Mouse (Mus musculus) splenic B cell, adult 2 months (primary cell): ENCODE results near the gene Nipsnap1.

Experiments
- DNase-seq: peaks from one replicate; pipeline ENCODE4 v3.0.0-alpha.2; 2011; ENCODE audit warnings: low read depth, low spot score
- H3K27me3 ChIP-seq: 2 replicates; pipeline ENCODE4 v1.6.1; 2012; ENCODE audit warnings: mild to moderate bottlenecking, low read length, moderate library complexity, mixed read lengths; ENCODE audit not compliant: control insufficient read depth, poor library complexity, insufficient read depth, severe bottlenecking
- H3K36me3 ChIP-seq: 2 replicates; pipeline ENCODE4 v1.6.1; 2012; ENCODE audit warnings: mild to moderate bottlenecking, low read length, moderate library complexity, mixed read lengths; ENCODE audit not compliant: control insufficient read depth, poor library complexity, insufficient read depth, severe bottlenecking

Nipsnap1 gene

DNA sequence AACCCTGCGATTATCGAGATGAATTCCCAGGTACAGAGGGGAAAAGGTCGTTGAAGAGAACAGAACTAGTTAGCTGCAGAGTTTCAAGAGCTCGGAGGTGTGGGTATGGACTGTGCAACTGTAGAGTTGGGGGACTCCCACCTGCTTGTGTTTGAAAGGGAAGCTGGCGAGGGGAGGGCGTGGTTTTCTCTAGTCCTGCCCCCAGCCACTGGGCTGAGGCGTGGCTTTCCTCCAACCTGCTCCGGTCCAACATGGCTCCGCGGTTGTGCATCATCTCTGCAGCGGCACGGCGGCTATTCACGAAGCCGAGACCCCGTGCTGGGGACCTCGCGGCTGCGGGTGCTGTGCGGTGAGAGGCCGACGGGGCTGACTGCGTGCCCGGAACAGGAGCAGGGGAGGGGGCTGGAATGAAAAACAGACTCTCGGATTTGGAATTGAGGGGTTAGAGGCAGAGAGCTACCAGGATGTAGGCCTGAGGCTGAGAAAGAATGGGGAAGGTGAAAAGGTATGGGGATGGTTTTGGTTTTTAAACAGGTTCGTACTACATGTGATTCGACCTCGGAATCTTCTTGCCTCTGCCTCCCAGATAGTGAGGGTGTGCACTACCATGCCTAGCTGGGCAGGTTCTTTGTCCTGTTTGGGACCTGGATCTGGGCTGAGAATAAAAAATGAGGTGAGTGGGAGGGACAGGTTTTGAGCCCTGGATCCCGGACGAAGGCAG lies at the start of gene Nipsnap1:
Gene Nipsnap1 (plus strand): TSS at position 197 of the 721 bp plus-strand sequence.
- Histone ChIP-seq H3K36me3 (no peaks in the 10 kb centered on the region), H3K27me3 (no peaks in the 10 kb centered on the region)
- DNase-seq, result peak; percentile 91

DNA sequence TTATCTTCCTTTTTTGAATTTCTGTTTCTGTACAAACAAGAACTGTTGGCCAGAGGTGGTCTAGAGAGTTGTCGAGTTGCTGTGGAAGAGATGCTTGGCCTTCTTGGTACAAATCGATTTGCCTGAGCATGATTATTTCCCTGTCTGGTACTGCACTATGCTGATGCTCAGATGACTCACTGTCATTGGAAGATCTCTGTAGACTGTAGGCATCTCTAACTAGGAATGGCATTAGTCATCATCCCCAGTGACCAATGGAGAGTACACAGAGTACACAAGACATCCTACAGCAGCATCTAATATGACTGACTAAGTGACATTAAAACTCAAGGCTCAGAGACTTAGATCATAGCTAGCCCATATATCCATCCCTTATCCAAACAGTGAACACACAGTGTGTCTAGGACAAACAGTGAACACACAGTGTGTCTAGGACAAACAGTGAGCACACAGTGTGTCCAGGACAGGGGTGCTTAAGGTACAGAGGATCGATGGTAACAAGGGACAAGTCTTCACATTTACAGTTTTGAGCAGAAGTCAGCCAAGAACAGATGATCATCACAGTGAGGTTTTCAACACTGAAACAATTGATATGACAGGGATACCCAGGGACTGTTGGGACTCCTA lies 47.5 kb upstream of the Nipsnap1 start:
- DNase-seq, result no peak
- no peaks in the 10 kb centered on the region for H3K36me3 ChIP-seq
- no peaks in the 10 kb centered on the region for H3K27me3 ChIP-seq

DNA sequence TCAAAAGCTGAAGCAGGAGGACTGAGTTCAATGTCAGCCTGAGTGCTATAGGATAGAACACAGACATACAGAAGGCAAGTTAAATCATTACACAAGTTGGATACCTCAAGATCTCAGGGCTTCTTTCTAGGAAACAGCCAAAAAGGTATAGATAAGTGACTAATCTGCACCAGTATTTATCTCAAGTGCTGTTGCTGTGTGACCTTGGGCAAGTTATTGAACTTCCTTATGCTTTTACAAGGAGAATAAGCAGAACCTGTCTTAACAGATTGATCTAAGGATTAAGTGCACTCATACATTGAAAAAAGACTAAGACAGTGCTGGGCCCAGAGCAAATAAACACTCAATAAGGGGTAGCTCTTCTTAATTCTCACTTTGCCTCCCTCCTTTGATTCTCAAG lies 46.4 kb upstream of the Nipsnap1 start:
- DNase-seq, result no peak
- Histone ChIP-seq H3K36me3 (no peaks in the 10 kb centered on the region), H3K27me3 (no peaks in the 10 kb centered on the region)

DNA sequence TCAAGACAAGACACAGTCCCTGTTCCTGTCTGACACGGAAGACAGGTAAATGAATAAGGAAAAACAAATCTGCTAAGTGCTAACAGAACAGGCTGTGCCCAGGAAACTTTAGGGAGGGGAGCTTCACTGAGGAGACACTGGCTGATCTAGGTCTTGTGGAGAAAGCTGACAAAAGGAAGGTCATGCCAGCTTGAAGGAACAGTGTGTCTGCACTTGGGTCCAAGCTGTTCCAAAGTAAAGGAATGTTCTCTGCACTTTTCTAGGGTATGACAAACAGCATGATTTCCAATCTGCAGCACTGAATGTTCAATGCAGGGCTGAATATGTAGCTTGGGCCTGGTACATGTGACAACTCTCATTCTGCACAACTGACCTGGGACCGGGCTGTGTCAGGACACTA lies 45.8 kb upstream of the Nipsnap1 start:
- Histone ChIP-seq H3K36me3 (no peaks in the 10 kb centered on the region), H3K27me3 (no peaks in the 10 kb centered on the region)
- no peak for DNase-seq

DNA sequence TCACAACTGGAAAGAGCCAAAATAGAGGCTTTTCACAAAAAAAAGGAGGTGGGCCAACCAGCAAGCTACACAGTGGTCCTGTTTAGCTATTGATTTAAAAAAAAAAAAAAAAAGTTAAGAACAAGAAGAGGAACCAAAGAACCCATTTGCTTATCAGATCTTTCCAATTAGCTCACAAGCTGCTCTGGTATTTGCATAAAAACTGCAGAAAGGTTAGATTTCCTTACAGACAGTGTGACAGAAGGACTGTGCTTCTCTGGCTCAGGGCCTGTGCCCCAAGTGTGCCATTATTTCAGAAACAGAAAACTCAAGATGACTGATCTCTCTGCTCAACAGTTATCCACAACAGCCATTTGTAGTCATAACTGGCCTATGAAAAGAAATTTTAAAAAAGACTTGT lies 42.7 kb upstream of the Nipsnap1 start:
- DNase-seq, result peak; percentile 51
- H3K27me3 ChIP-seq, result no peaks in the 10 kb centered on the region
- no peaks in the 10 kb centered on the region for H3K36me3 ChIP-seq

DNA sequence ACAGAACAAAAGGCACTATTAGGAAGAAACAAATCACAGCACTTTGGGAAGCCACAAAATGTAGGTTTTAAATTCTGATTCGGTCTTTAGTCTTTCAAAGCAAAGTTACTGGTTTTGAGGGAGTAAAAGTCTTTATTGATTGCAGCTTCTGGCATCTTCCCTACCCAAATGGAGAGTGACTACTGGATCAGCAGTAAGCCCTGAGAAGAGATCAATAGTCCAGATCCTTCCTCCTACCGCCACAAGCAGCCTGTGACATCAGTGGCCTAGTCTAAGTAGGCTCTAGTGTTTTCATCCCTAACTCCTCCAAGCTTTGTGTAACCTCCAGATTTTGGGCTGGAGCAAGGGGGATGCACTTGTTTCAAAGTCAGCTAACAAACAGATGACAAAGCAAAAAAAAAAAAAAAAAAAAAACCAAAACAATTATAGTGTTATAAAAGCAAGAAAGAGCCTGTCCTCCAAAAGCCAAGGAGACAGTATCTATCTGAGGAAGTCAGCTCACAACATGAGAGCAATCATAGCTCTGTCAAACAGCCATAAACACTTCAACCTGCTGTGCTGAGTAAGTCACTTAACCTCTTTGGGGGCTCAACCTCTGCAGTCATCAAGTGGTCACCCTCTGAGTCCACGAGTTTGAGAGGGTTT lies 40.3 kb upstream of the Nipsnap1 start:
- no peak for DNase-seq
- Histone ChIP-seq H3K36me3 (no peaks in the 10 kb centered on the region), H3K27me3 (no peaks in the 10 kb centered on the region)

DNA sequence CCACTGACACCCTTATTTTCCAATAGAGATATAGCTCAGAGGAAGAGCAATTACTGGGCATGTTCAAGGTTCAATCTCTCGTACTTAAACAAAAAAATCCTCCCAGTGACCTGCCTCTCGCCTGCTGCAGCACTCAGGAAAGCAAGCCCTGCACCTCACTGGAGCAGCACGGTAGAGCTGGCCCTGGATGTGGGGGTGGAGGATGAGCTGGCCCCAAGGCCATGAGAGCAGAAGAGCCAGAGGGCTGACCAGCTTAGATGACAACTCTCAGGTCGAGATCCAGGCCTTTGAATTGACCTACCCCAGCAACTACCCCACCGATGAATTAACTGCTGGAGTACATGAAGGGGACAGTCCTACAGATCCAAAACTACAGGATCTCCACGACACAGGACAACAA lies 38.3 kb upstream of the Nipsnap1 start:
- H3K27me3 ChIP-seq, result no peaks in the 10 kb centered on the region
- DNase-seq, result no peak
- no peaks in the 10 kb centered on the region for H3K36me3 ChIP-seq

DNA sequence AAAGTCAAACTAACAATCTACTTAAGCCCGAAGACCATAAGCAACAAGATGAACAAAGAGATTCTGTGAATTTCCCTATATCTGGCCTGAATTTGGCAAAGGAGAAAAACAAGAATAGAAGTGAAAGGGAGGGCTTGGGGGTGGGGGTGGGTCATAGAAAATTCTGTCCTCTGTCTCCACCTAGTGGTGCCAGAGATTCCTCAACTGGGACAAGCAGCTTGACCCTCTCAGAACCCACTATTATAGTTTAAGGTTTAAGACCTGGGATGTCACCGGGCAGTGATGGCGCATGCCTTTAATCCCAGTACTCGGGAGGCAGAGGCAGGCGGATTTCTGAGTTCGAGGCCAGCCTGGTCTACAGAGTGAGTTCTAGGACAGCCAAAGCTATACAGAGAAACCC lies 37.0 kb upstream of the Nipsnap1 start:
- peak; percentile 78 for DNase-seq

DNA sequence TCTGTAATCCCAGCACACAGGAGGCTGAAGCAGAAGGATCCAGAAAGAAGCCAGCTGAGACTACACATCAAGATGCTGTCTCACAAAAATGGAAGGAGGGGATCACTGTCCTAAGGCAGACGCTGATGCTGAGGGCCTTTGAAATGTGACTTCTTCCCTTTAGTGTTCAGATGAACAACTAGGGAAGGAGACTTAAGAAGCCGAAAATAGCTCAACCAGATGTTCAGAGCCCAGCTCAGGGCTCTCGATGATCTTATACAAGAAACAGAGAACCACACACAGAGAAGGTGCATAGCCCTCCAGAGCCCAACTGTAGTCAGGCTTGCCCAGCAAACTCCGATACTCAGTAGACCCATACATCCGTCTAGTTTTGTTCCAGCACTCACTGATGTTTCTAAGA lies 36.4 kb upstream of the Nipsnap1 start:
- no peaks in the 10 kb centered on the region for H3K36me3 ChIP-seq
- no peak for DNase-seq
- H3K27me3 ChIP-seq, result no peaks in the 10 kb centered on the region; the same call in 1 of the 2 replicates

More for the DNA sequence above, 37.0 kb upstream of the Nipsnap1 start:
- H3K27me3 ChIP-seq, result no peaks in the 10 kb centered on the region; the same call in 1 of the 2 replicates
- no peaks in the 10 kb centered on the region for H3K36me3 ChIP-seq

DNA sequence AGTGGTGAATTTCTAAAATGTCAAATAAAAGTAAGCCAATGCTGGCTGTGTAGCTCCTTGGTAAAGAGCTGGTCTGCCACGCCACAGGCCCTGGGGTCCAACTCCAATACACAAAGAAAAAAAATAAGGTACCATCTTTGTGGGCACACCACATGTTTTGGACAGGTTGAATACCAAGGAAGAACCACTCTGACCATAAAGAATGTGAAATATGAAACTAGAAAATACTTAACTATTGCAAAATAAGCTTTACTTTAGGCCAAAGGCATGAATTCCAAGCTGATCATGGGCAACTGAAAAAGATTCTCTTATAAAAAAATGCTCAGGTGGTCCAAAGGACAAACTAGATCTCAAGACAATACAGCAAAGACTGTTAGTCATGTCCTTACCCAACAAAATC lies 35.5 kb upstream of the Nipsnap1 start:
- H3K27me3 ChIP-seq, result no peaks in the 10 kb centered on the region; the same call in 1 of the 2 replicates
- no peaks in the 10 kb centered on the region for H3K36me3 ChIP-seq
- no peak for DNase-seq

DNA sequence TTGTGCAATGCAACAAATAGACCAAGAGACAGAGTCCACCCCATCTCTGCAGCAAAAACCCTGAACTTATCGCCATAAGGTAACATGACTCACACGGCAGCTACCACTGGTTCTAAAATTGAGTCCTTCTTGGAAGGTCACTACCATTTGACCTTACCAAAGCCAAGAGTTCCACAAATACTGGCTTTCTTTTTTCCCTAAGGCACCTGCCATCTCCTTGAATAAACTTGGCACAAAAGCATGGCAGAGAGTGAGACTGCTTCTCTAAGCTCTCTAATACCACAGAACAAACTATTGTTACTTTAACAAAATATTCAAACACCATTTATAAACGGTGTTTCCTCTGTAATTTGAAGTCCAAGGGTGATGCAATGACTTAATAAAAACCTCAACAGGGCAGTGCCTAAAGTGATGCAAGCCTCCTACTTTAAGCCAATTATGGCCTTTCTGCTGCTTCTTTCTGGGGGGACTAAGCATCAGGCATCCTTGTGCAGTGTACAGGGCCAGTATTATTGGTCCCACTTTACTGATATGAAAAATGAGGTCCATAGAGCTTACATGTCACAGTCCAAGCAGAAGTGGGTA lies 32.7 kb upstream of the Nipsnap1 start:
- DNase-seq, result no peak
- H3K27me3 ChIP-seq, result no peaks in the 10 kb centered on the region; the same call in 1 of the 2 replicates
- H3K36me3 ChIP-seq, result no peaks in the 10 kb centered on the region

DNA sequence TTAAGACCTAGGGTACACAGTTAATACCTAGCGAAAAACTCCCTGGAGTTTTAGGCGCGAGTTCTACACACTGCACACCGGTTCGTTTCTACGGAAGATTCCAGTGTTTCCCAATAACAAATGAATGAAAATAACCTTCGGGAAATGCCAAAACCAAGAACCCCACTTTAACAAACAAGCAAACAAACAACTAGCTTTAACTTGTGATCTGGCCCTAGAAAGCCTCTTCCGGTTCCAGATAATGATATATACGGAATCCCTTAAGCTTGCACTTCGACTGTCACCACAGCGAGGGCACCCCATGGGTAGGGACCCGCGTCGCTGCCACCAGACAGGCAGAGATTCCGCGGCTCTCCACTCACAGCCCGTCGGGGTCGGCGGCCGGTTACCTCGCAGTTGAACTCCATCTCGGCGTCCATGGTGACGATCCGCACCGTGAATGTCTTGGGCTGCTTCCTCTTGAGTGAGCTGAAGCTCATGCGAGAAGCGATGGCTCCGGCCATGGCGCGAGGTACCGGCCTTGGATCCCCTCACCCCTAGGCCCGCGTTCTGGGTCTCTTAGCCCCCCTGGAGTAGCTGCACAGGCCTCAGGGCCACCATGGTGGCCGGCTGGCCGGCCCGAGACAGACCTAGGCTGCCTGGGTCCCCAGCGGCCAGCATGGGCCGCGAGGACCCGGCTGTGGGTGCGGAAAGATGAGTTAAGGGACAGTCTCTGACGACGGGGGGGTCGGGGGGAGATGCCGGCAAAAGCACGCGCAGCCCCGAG lies 25.1 kb upstream of the Nipsnap1 start:
- H3K36me3 ChIP-seq, result no peaks in the 10 kb centered on the region
- DNase-seq, result peak; percentile 55
- no peaks in the 10 kb centered on the region for H3K27me3 ChIP-seq

DNA sequence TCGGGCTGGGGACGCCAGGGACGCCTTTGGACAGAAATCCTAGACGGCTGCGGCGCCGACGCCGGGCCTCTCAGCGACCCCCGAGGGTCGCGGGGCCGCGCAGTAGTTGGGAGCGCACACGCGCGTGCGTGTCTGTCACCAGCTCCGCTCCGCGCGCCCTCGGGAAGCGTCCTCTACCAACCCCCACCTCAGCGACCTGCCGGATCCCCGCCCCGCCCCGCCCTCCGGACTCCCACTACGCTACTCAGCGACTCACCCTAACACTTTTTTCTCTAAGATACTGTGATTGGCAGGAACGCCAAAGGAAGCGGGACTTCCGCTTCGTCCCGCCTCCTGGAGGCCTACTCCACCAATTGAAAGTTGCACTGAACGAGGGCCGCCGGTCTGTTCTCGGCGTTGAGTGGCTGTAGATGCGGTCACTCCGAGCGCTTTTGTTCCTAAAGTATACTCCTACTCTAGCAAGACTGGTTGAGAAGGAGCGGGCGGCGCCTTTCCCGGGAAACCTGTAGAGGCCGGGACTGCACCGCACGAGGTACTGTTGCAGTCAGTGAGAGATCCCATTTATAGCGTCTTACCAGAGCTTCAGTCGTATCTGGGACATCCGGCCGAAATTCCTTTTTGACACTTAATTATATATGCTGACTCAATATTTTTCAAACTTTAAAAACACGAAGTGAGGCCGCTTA lies 24.4 kb upstream of the Nipsnap1 start, which contains the start of gene Nf2:
Gene Nf2 (minus strand): TSS at position 279 of the 686 bp plus-strand sequence.
- Histone ChIP-seq H3K36me3 (no peaks in the 10 kb centered on the region), H3K27me3 (no peaks in the 10 kb centered on the region)
- DNase-seq, result peak; percentile 96

DNA sequence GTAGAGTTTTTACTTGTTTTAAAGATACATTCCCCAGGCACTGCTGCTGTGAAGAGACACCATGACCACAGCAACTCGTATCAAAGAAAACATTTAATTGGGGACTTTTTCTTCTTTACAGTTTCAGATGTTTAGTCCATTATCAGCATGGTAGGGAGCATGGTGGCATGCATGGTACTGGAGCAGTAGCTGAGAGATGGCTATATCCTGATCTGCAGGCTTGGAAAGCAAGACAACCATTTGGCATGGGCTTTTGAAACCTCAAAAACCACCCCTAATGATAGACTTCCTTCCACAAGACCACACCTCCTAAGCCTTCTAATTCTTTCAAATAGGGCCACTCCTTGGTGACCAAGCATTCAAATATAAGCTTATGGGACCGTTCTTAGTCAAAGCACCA lies 23.3 kb upstream of the Nipsnap1 start:
- H3K36me3 ChIP-seq, result no peaks in the 10 kb centered on the region
- no peak for DNase-seq
- no peaks in the 10 kb centered on the region for H3K27me3 ChIP-seq
